Mouse (Mus musculus) embryonic fibroblast, embryonic 13.5 days (primary cell): ENCODE results near the gene Cep68. TPM values are rescaled to one million over a fixed set of nuclear protein-coding genes. Genes with fewer than 3 reads are reported as not detected.

Experiments
- H3K27ac ChIP-seq: 2 replicates; pipeline ENCODE4 v1.5.1; 2012; ENCODE audit warnings: low read length, control low read depth, inconsistent platforms; ENCODE audit not compliant: insufficient read depth
- H3K4me1 ChIP-seq: 2 replicates; pipeline ENCODE4 v1.6.1; 2011; ENCODE audit warnings: low read length; ENCODE audit not compliant: control insufficient read depth, insufficient read depth
- H3K4me3 ChIP-seq: 2 replicates; pipeline ENCODE4 v1.5.1; 2011; ENCODE audit warnings: mild to moderate bottlenecking, control low read depth, low read length; ENCODE audit not compliant: insufficient read depth
- CTCF ChIP-seq: IDR thresholded peaks from 2 replicates; pipeline ENCODE4 v1.5.1; 2011; ENCODE audit warnings: mild to moderate bottlenecking, control low read depth, low read length, moderate library complexity, borderline replicate concordance; ENCODE audit not compliant: insufficient read depth
- POLR2A ChIP-seq: IDR thresholded peaks from 2 replicates; pipeline ENCODE4 v1.6.1; 2011; ENCODE audit warnings: low read depth, mild to moderate bottlenecking, control low read depth, low read length, moderate library complexity
- polyA plus RNA-seq: library from polyadenylated mRNA; stranded (reverse); fragments of >200 nt; gene quantifications from 2 replicates; pipeline ENCODE4 v1.2.4, GENCODE M21; 2011; ENCODE audit warnings: low read depth; ENCODE audit not compliant: missing spikeins, insufficient read length

Cep68 gene
- polyA plus RNA-seq, result 14.7 and 17.4 TPM in 2 replicates

- H3K4me1 ChIP-seq, result peaks cover 13% of the 10 kb centered on the region
- no peak for TF ChIP-seq CTCF
- peak; percentile 85 for TF ChIP-seq POLR2A
- peak within 1 kb of the TSS; percentile 56 for H3K4me3 ChIP-seq
- H3K27ac ChIP-seq, result peak within 1 kb of the TSS; percentile 19
Observed at GRCm38 (mm10) chr11:20249296-20250110, at the start of gene Cep68. TSS of gene Cep68 (minus strand) at chr11:20249429.

DNA sequence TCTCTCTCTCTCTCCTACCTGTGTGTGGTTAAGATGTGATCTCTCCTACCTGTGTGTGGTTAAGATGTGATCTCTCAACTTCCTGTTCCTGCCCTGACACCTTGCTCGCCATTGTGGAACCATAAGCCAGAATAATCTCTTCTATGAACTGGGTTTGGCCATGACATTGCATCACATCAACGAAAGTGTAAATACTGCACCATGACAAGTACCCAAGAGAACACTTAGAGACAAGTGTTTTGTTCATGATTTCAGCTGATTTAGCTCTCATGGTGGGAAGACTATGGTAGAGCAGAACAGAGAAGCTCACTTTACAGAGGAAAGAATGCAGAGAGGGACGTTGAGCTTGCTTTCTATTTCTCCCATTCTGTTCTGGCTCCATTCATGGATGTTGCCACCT, 35.2 kb upstream of the Cep68 start:
- H3K4me3 ChIP-seq, result no peak overlapping the region
- H3K27ac ChIP-seq, result no peak overlapping the region
- no peak for TF ChIP-seq POLR2A
- no peak for TF ChIP-seq CTCF
- H3K4me1 ChIP-seq, result no peaks in the 10 kb centered on the region

DNA sequence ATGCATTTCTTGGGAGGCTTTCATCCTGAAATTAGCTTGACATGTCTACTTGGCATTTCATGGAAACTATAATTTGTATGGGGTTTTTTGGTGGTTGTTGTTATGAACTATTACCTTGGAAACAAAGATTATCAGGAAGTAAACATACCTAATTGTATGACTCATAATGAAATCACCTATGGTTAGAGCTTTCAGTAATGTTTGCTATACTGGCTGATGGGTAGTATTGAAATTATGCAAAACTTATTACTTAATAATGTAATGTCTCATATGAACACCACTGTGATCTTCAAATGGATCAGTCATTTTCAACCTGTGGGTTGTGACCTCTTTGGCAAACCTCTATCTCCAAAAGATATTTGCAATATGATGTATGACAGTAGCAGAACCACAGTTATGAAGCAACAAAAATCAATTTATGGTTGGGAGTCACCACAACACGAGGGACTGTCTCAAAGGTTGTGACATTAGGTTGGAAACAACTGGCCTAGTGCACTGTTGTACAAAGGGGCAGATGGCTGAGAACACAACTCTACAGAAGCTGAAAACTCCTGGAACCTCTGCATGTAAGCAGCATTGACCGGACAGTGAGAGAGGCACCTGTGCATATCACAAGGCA, 33.5 kb upstream of the Cep68 start:
- Histone ChIP-seq H3K4me1 (no peaks in the 10 kb centered on the region), H3K4me3 (no peak overlapping the region), H3K27ac (no peak overlapping the region)
- TF ChIP-seq POLR2A (no peak), CTCF (no peak)

DNA sequence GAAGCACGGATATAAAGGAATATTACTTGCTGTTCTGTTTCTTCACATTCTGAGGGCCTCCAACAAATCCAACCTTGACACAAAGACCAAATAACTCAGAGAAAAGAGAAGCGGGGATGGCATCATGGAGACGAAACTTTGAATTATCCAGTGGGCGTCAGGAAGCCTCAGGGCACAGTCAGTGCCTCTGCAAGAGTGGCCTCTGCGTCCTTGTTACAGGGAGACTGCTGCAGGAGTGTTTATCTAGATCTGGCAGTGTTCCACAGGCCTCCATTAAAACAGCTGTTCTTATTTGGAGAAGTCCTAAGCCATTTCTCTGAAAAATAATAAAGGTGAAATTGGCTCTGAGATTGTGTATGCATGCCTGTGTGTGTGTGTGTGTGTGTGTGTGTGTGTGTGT, 31.8 kb upstream of the Cep68 start:
- no peaks in the 10 kb centered on the region for H3K4me1 ChIP-seq
- H3K27ac ChIP-seq, result no peak overlapping the region
- no peak for TF ChIP-seq POLR2A
- TF ChIP-seq CTCF, result no peak
- no peak overlapping the region for H3K4me3 ChIP-seq

DNA sequence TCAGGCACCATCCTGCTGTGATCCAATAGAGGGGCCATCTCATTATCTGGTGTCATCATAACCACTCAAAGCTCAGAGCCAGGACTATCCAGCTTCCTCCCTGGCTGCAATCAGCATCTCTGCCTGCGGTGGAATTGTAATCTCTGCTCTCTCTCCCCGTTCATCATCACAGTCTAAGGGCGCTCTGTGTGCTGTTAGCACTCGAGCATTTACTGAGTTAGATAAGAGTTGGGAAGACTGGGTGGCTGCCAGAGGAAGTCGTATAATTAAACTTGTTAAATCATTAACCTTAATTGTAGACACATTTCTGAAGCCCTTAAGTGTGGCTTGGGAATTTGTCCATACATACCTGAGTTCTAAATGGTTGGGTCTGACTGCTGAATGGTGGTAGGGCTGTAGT, 29.5 kb upstream of the Cep68 start:
- TF ChIP-seq POLR2A (no peak), CTCF (no peak)
- Histone ChIP-seq H3K4me1 (no peaks in the 10 kb centered on the region), H3K27ac (no peak overlapping the region), H3K4me3 (no peak overlapping the region)

- Histone ChIP-seq H3K27ac (no peak overlapping the region), H3K4me3 (no peak overlapping the region), H3K4me1 (no peaks in the 10 kb centered on the region)
- TF ChIP-seq POLR2A (no peak), CTCF (no peak)
Observed at GRCm38 (mm10) chr11:20277106-20277505, 27.9 kb upstream of the Cep68 start.

DNA sequence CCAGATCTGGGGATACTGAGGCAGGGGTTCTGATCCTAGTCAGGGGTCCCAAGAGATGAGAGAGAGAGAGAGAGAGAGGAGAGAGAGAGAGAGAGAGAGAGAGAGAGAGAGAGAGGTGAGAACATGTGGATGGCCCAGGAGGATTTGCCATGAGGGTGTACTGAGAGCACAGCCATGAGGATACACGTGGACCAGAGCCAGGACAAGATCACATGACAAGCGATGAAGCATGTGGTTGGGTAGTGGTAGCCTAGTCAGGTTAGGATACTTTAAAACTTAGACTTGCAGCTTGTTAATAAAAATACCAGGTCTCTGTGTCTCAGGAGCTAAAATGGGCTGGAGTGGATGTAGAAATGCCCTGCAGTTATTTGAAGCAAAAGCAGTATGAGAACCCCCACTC, 26.7 kb upstream of the Cep68 start:
- Histone ChIP-seq H3K4me1 (no peaks in the 10 kb centered on the region), H3K4me3 (no peak overlapping the region), H3K27ac (no peak overlapping the region)
- no peak for TF ChIP-seq POLR2A
- TF ChIP-seq CTCF, result no peak

DNA sequence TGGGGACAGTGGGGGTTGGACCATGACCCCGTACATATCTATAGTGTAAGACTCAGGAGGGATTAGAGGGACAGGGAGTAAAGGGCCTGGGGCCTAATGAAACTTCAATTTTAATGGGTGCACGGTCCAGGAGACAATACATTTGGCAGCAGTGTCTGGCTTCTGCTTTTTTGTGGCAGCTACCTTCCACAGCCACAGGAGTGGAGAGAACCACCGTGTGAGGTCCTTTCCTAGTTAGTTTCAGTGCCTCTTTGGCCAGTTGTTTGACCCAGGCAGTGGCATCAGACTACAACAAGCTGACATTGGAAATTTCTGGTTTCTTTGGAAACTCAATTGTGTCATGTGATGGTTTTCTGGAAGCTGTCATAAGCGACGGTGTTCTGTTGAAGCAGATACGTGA, 20.7 kb upstream of the Cep68 start:
- H3K4me1 ChIP-seq, result no peaks in the 10 kb centered on the region
- H3K27ac ChIP-seq, result no peak overlapping the region
- TF ChIP-seq POLR2A (no peak), CTCF (no peak)
- no peak overlapping the region for H3K4me3 ChIP-seq

DNA sequence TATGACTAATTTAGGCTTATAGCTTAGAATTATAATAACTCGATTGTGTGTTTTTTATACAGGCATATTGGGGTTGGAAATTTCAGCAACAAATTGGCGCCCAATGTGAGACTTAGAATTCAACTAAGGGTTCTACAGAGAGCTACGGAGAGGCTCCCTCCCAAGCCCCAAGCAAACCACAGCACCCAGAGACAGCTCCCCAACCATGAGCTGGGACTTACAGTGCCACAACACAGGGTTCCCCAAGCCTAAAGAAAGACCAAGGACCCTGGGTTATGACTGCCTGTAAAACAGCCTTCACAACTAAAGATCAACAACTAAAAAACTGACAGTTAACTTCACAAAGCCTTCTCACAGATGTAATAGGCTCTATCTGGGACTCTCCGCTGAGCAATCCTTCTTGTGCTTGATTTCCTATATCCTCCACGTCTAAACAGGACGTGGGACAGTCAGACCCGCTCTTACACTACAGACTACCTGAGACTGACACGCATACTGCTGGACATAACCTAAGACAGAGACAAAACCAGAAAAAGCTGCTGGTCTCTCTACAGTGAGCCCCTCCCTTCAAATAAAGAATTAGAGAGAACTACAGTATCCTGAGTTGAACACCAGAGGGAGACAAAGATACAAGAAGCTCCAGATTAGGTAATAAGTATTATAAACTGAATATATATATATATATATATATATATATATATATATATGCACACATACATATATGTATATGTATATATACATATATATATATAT, 13.6 kb upstream of the Cep68 start:
- Histone ChIP-seq H3K4me1 (no peaks in the 10 kb centered on the region), H3K27ac (no peak overlapping the region), H3K4me3 (no peak overlapping the region)
- TF ChIP-seq POLR2A (no peak), CTCF (no peak)
